Mouse (Mus musculus): ENCODE results near the gene Ak5.

DNA sequence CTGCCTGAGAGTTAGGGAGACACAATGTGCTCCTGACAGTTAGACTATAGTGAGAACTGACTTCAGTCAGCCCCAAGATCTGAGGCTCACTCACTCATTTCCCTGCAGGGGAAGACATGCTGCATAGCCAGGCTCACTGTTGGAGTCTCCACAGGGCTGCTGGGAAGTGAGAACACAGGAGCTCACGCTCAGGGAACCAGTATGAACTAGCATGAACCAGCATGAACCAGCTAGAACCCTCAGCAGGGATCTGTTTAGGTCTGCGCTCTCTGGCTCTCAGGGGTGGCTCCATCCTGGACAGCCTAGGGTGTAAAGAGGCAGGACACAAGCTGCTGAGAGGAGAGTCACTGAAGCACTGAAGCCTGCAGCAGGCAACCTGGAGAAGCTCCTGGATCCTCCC is 81.2 kb downstream of the Ak5 start:
- TF ChIP-seq POLR2A (IDR thresholded peaks at IDR 0.05; ENCODE audit: borderline replicate concordance, control insufficient read depth, low read depth, low read length) = no peak
- TF ChIP-seq CTCF (IDR thresholded peaks at IDR 0.05; ENCODE audit: control insufficient read depth, insufficient read depth, low read length) = no peak
